Mouse (Mus musculus) intestine, postnatal 0 days (tissue): ENCODE results near the gene Dnaic1. TPM values are rescaled to one million over a fixed set of nuclear protein-coding genes. Genes with fewer than 3 reads are reported as not detected.
"Not testable (repeated sequence)": the region's sequence is repeated elsewhere in the genome, so short reads cannot be mapped to it uniquely, and the experiment has no call there.

Experiments used
- ATAC-seq: fragments of 200-750 bp; cut with Nextera tagmentation; 2 replicates; pipeline ENCODE4 v1.8.0; 2017; ENCODE audit warnings: mild to moderate bottlenecking, moderate TSS enrichment, moderate library complexity
- H3K27ac ChIP-seq: fragments of 300-500 bp; sonication (generic); 2 replicates; pipeline ENCODE4 v1.5.1; 2014; ENCODE audit warnings: mild to moderate bottlenecking, low read depth, low read length, moderate library complexity
- H3K27me3 ChIP-seq: fragments of 300-500 bp; sonication (generic); replicated peaks from 2 replicates; pipeline ENCODE4 v1.6.1; 2014; ENCODE audit warnings: low read length, mixed read lengths; ENCODE audit not compliant: control insufficient read depth, insufficient read depth
- H3K36me3 ChIP-seq: fragments of 300-500 bp; sonication (generic); 2 replicates; pipeline ENCODE4 v1.6.1; 2014; ENCODE audit warnings: mild to moderate bottlenecking, moderate library complexity; ENCODE audit not compliant: control insufficient read depth, insufficient read depth
- H3K4me1 ChIP-seq: fragments of 300-500 bp; sonication (generic); replicated peaks from 2 replicates; pipeline ENCODE4 v1.6.1; 2014; ENCODE audit warnings: antibody characterized with exemption, low read length, mixed read lengths; ENCODE audit not compliant: control insufficient read depth, insufficient read depth
- H3K4me2 ChIP-seq: fragments of 300-500 bp; sonication (generic); replicated peaks from 2 replicates; pipeline ENCODE4 v1.6.1; 2014; ENCODE audit warnings: low read depth, mild to moderate bottlenecking, moderate library complexity
- H3K4me3 ChIP-seq: fragments of 300-500 bp; sonication (generic); 2 replicates; pipeline ENCODE4 v1.5.1; 2014; ENCODE audit warnings: low read depth, low read length
- H3K9ac ChIP-seq: fragments of 300-500 bp; sonication (generic); 2 replicates; pipeline ENCODE4 v1.6.1; 2014; ENCODE audit warnings: mild to moderate bottlenecking, low read depth, low read length
- H3K9me3 ChIP-seq: fragments of 300-500 bp; sonication (generic); 2 replicates; pipeline ENCODE4 v1.6.1; 2016; ENCODE audit warnings: mixed run types; ENCODE audit not compliant: control insufficient read depth
- CTCF ChIP-seq: sonication (generic); IDR thresholded peaks from 2 replicates; pipeline ENCODE4 v1.5.1; 2016; ENCODE audit warnings: low read depth, mild to moderate bottlenecking, control low read depth, antibody characterized with exemption, moderate library complexity
- WGBS: fragments of 180-500 bp; shearing (Covaris S2); extraction: QIAGEN DNeasy Blood & Tissue Kit; methylation state at CpG from one replicate; pipeline ENCODE4 v1.1.7; 2014; 5-methylcytosine and 5-hydroxymethylcytosine counted together
- polyA plus RNA-seq: library from polyadenylated mRNA; unstranded; fragments of >200 nt; fragmentation: Nextera tagmentation; extraction: Ambion mirVana; gene quantifications from 2 replicates; pipeline ENCODE4 v1.2.1, GENCODE M21; 2015

Dnaic1 gene
- polyA plus RNA-seq, 1 experiment from 2014 or later: 2.3 TPM

GRCm38 (mm10) chr4:41679291-41679690 is 109.7 kb downstream of the Dnaic1 start:
- Histone ChIP-seq H3K4me2 (no peak overlapping the region), H3K4me3 (no peak overlapping the region), H3K27ac (no peak overlapping the region), H3K36me3 (no peaks in the 10 kb centered on the region), H3K4me1 (no peaks in the 10 kb centered on the region), H3K9me3 (no peaks in the 10 kb centered on the region), H3K27me3 (peaks cover 9% of the 10 kb centered on the region), H3K9ac (no peak overlapping the region)
- no peak for TF ChIP-seq CTCF
- WGBS: 86% methylated on average over 1 of the region's 2 CpGs
- no peak for ATAC-seq

- Histone ChIP-seq H3K9ac (no peak overlapping the region), H3K4me3 (no peak overlapping the region), H3K27ac (no peak overlapping the region), H3K4me1 (no peaks in the 10 kb centered on the region), H3K27me3 (peaks cover 9% of the 10 kb centered on the region), H3K4me2 (no peak overlapping the region), H3K36me3 (no peaks in the 10 kb centered on the region), H3K9me3 (no peaks in the 10 kb centered on the region)
- 50% methylated on average over 4 of the region's 4 CpGs for WGBS
- ATAC-seq: no peak
- TF ChIP-seq CTCF: no peak
These were observed 111.6 kb downstream of the Dnaic1 start for GRCm38 (mm10) chr4:41681176-41681575.

GRCm38 (mm10) chr4:41681947-41682346 is 112.4 kb downstream of the Dnaic1 start:
- Histone ChIP-seq H3K4me1 (no peaks in the 10 kb centered on the region), H3K27me3 (peaks cover 9% of the 10 kb centered on the region), H3K9me3 (no peaks in the 10 kb centered on the region), H3K36me3 (no peaks in the 10 kb centered on the region), H3K27ac (no peak overlapping the region), H3K4me3 (no peak overlapping the region), H3K9ac (no peak overlapping the region), H3K4me2 (no peak overlapping the region)
- WGBS: 82% methylated on average over 10 of the region's 10 CpGs
- no peak for ATAC-seq
- TF ChIP-seq CTCF: no peak

- WGBS: 27% methylated on average over 6 of the region's 6 CpGs
- Histone ChIP-seq H3K9ac (no peak overlapping the region), H3K4me1 (no peaks in the 10 kb centered on the region), H3K4me3 (no peak overlapping the region), H3K4me2 (no peak overlapping the region), H3K9me3 (no peaks in the 10 kb centered on the region), H3K27ac (no peak overlapping the region), H3K36me3 (no peaks in the 10 kb centered on the region), H3K27me3 (peaks cover 9% of the 10 kb centered on the region)
- no peak for ATAC-seq
- TF ChIP-seq CTCF: no peak
These were observed 113.2 kb downstream of the Dnaic1 start for GRCm38 (mm10) chr4:41682789-41683188.

GRCm38 (mm10) chr4:41683303-41683702 is 113.7 kb downstream of the Dnaic1 start:
- H3K4me3 ChIP-seq, H3K4me1 ChIP-seq, H3K9ac ChIP-seq, H3K27me3 ChIP-seq, H3K9me3 ChIP-seq, ATAC-seq, H3K36me3 ChIP-seq, H3K27ac ChIP-seq: not testable (repeated sequence)
- 7% methylated on average over 3 of the region's 27 CpGs for WGBS
- 0 out of 2 replicates have a peak overlapping the region, but pooled peaks have one; percentile 35 for H3K4me2 ChIP-seq

- not testable (repeated sequence) for H3K27me3 ChIP-seq, H3K4me2 ChIP-seq, H3K27ac ChIP-seq, H3K4me3 ChIP-seq, H3K9ac ChIP-seq, H3K9me3 ChIP-seq, ATAC-seq, H3K36me3 ChIP-seq, H3K4me1 ChIP-seq
- WGBS: 13% methylated on average over 21 of the region's 27 CpGs
These were observed 114.8 kb downstream of the Dnaic1 start for GRCm38 (mm10) chr4:41684131-41684930.

- not testable (repeated sequence) for H3K4me1 ChIP-seq, H3K4me3 ChIP-seq, H3K27ac ChIP-seq, H3K9ac ChIP-seq, H3K36me3 ChIP-seq, H3K27me3 ChIP-seq, ATAC-seq, H3K4me2 ChIP-seq, H3K9me3 ChIP-seq
- 3% methylated on average over 12 of the region's 14 CpGs for WGBS
These were observed 115.4 kb downstream of the Dnaic1 start for GRCm38 (mm10) chr4:41684931-41685453.

- not testable (repeated sequence) for H3K27me3 ChIP-seq, ATAC-seq, H3K4me1 ChIP-seq, H3K9me3 ChIP-seq, H3K36me3 ChIP-seq, H3K9ac ChIP-seq, H3K4me2 ChIP-seq, H3K27ac ChIP-seq, H3K4me3 ChIP-seq
- WGBS: 57% methylated on average over 9 of the region's 10 CpGs
These were observed 116.4 kb downstream of the Dnaic1 start for GRCm38 (mm10) chr4:41685882-41686492.
